Mouse (Mus musculus) hindbrain, postnatal 0 days (tissue): ENCODE measurements around the gene H2-Q2. TPM values are rescaled to one million over a fixed set of nuclear protein-coding genes. Genes with fewer than 3 reads are reported as not detected.
"Not testable (repeated sequence)": the region's sequence is repeated elsewhere in the genome, so short reads cannot be mapped to it uniquely, and the experiment has no call there.

Experiments used
- ATAC-seq: fragments of 200-750 bp; cut with Nextera tagmentation; 2 replicates; pipeline ENCODE4 v1.8.0; 2017; ENCODE audit warnings: mild to moderate bottlenecking, moderate TSS enrichment, moderate library complexity
- DNase-seq: peaks from one replicate; pipeline ENCODE4 v3.0.0-alpha.2; 2015; ENCODE audit warnings: low spot score
- H3K27ac ChIP-seq: fragments of 300-500 bp; sonication (generic); 2 replicates; pipeline ENCODE4 v1.5.1; 2014; ENCODE audit warnings: mild to moderate bottlenecking
- H3K27me3 ChIP-seq: fragments of 300-500 bp; sonication (generic); 2 replicates; pipeline ENCODE4 v1.6.1; 2014; ENCODE audit warnings: low read length, mixed read lengths; ENCODE audit not compliant: insufficient read depth
- H3K36me3 ChIP-seq: fragments of 300-500 bp; sonication (generic); 2 replicates; pipeline ENCODE4 v1.6.1; 2014; ENCODE audit warnings: low read length, mixed read lengths; ENCODE audit not compliant: insufficient read depth
- H3K4me1 ChIP-seq: fragments of 300-500 bp; sonication (generic); 2 replicates; pipeline ENCODE4 v1.6.1; 2014; ENCODE audit warnings: antibody characterized with exemption, low read length, mixed read lengths; ENCODE audit not compliant: insufficient read depth
- H3K4me2 ChIP-seq: fragments of 300-500 bp; sonication (generic); 2 replicates; pipeline ENCODE4 v1.6.1; 2014; ENCODE audit warnings: low read depth, mild to moderate bottlenecking, low read length, moderate library complexity, mixed read lengths
- H3K4me3 ChIP-seq: fragments of 300-500 bp; sonication (generic); 2 replicates; pipeline ENCODE4 v1.5.1; 2014; ENCODE audit warnings: low read length
- H3K9ac ChIP-seq: fragments of 300-500 bp; sonication (generic); replicated peaks from 2 replicates; pipeline ENCODE4 v1.6.1; 2014; ENCODE audit warnings: mild to moderate bottlenecking, low read length, moderate library complexity, mixed read lengths
- H3K9me3 ChIP-seq: fragments of 300-500 bp; sonication (generic); 2 replicates; pipeline ENCODE4 v1.6.1; 2016; ENCODE audit warnings: low read length, mixed read lengths
- CTCF ChIP-seq: IDR thresholded peaks from 2 replicates; pipeline ENCODE4 v1.5.1; 2016; ENCODE audit warnings: antibody characterized with exemption, control low read depth, low read depth
- WGBS: fragments of 180-500 bp; shearing (Covaris S2); extraction: QIAGEN DNeasy Blood & Tissue Kit; methylation state at CpG from one replicate; pipeline ENCODE4 v1.1.7; 2014; 5-methylcytosine and 5-hydroxymethylcytosine counted together
- polyA plus RNA-seq: library from polyadenylated mRNA; unstranded; fragments of >200 nt; fragmentation: Nextera tagmentation; extraction: Ambion mirVana; gene quantifications from 2 replicates; pipeline ENCODE4 v1.2.1, GENCODE M21; 2015
- total RNA-seq: library from RNA; depleted of rRNA; stranded (reverse); fragments of >200 nt; gene quantifications from 2 replicates; pipeline ENCODE4 v1.2.3, GENCODE M21; 2014

The H2-Q2 gene
- total and polyA plus RNA-seq, 2 experiments from 2014 or later, result 9.7 to 12.7 TPM

- TF ChIP-seq CTCF, result no peak
- ATAC-seq (no peak), DNase-seq (no peak)
- Histone ChIP-seq H3K4me2 (no peak overlapping the region), H3K4me3 (no peak overlapping the region), H3K9me3 (no peaks in the 10 kb centered on the region), H3K27ac (no peak overlapping the region), H3K4me1 (no peaks in the 10 kb centered on the region), H3K27me3 (no peaks in the 10 kb centered on the region), H3K9ac (no peak overlapping the region), H3K36me3 (no peaks in the 10 kb centered on the region)
- WGBS, result 74% methylated on average over 6 of the region's 6 CpGs
Observed at GRCm38 (mm10) chr17:35304478-35304877, 37.6 kb upstream of the H2-Q2 start.

- WGBS, result 84% methylated on average over 8 of the region's 8 CpGs
- H3K4me3 ChIP-seq, result not testable (repeated sequence)
Observed at GRCm38 (mm10) chr17:35304921-35305320, 37.1 kb upstream of the H2-Q2 start.

DNA sequence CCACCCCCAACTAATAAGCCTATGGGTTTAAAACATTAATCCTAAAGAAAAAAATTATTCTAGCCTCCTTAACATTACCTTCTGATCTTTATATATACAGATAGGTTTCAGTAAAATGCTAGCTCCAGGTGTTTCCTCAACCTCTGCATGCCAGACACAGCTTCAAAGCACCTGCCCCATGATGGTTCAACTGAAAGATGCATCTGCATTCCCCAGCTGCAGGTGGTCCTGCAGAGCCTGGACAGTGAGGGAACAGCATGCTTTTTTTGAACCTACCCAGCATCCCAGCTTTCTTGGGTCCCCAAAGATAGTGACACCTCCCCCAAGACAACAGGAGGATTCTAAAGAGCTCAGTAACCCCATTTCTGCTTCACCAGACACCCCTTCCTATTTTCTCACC lies 23.4 kb upstream of the H2-Q2 start:
- Histone ChIP-seq H3K36me3 (no peaks in the 10 kb centered on the region), H3K4me1 (no peaks in the 10 kb centered on the region), H3K9ac (no peak overlapping the region), H3K4me3 (no peak overlapping the region), H3K27ac (no peak overlapping the region), H3K4me2 (no peak overlapping the region), H3K27me3 (peaks cover 19% of the 10 kb centered on the region; the same call in 1 of the 2 replicates), H3K9me3 (no peaks in the 10 kb centered on the region)
- no peak for TF ChIP-seq CTCF
- no peak for DNase-seq
- ATAC-seq, result no peak

More at GRCm38 (mm10) chr17:35304921-35305320, 37.1 kb upstream of the H2-Q2 start:
- not testable (repeated sequence) for ATAC-seq, H3K9ac ChIP-seq, H3K9me3 ChIP-seq, H3K27me3 ChIP-seq, H3K27ac ChIP-seq, H3K4me2 ChIP-seq, DNase-seq, H3K36me3 ChIP-seq, H3K4me1 ChIP-seq

- no peak for TF ChIP-seq CTCF
- Histone ChIP-seq H3K36me3 (no peaks in the 10 kb centered on the region), H3K27me3 (peaks cover 19% of the 10 kb centered on the region; the same call in 1 of the 2 replicates), H3K27ac (no peak within 1 kb of the TSS), H3K9ac (no peak within 1 kb of the TSS), H3K4me1 (no peaks in the 10 kb centered on the region), H3K4me3 (peak within 1 kb of the TSS; percentile 34), H3K9me3 (no peaks in the 10 kb centered on the region), H3K4me2 (peak within 1 kb of the TSS; percentile 58)
- 1% methylated on average over 47 of the region's 55 CpGs for WGBS
- ATAC-seq, result no peak
- no peak for DNase-seq
Observed at GRCm38 (mm10) chr17:35320327-35321081, 21.5 kb upstream of the H2-Q2 start, which contains the start of gene H2-Q1. Gene H2-Q1, plus strand, starts transcription at chr17:35320405.

GRCm38 (mm10) chr17:35325124-35325523 lies 16.9 kb upstream of the H2-Q2 start:
- not testable (repeated sequence) for ATAC-seq, H3K9ac ChIP-seq, H3K36me3 ChIP-seq, H3K9me3 ChIP-seq, DNase-seq, H3K4me3 ChIP-seq, H3K4me2 ChIP-seq, H3K4me1 ChIP-seq, H3K27ac ChIP-seq
- H3K27me3 ChIP-seq, result peaks cover 12% of the 10 kb centered on the region; the same call in 1 of the 2 replicates
- peak; percentile 45 for TF ChIP-seq CTCF
- 38% methylated on average over 1 of the region's 1 CpGs for WGBS

- H3K36me3 ChIP-seq, H3K4me3 ChIP-seq, ATAC-seq, H3K27ac ChIP-seq, H3K4me1 ChIP-seq, H3K27me3 ChIP-seq, H3K9me3 ChIP-seq, H3K9ac ChIP-seq, H3K4me2 ChIP-seq, DNase-seq: not testable (repeated sequence)
Observed at GRCm38 (mm10) chr17:35326000-35326399, 16.0 kb upstream of the H2-Q2 start.

DNA sequence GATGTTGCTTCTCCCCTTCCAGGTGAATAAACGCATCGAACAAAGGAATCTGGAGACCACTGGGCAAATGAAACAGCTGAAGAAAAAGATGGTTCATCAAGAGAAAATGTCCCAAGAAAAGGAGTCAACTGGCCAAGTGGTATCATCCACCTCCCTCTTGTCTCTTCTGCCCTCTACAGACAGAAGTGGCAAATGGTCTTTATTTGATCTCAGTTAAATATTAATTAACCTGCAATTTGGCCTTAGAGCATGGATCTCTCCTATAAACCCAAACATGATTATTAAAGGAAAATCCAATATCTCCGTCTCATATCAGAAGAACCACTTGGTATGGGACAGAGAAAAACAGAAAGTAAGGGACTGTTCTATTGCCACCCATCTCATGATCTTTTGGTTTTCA lies 12.3 kb upstream of the H2-Q2 start:
- H3K36me3 ChIP-seq, H3K27ac ChIP-seq, H3K9me3 ChIP-seq, ATAC-seq, DNase-seq, H3K27me3 ChIP-seq, H3K4me1 ChIP-seq, H3K9ac ChIP-seq, H3K4me3 ChIP-seq, H3K4me2 ChIP-seq: not testable (repeated sequence)
- 60% methylated on average over 3 of the region's 3 CpGs for WGBS

GRCm38 (mm10) chr17:35331546-35331945 lies 10.5 kb upstream of the H2-Q2 start:
- H3K27me3 ChIP-seq, H3K4me1 ChIP-seq, H3K9me3 ChIP-seq, H3K27ac ChIP-seq, H3K9ac ChIP-seq, DNase-seq, H3K36me3 ChIP-seq, H3K4me3 ChIP-seq, H3K4me2 ChIP-seq, ATAC-seq: not testable (repeated sequence)
- whole genome bisulfite sequencing, result 74% methylated on average over 6 of the region's 6 CpGs
